ENCODE assay signal across 9 mouse cellular contexts in the genomic region with DNA sequence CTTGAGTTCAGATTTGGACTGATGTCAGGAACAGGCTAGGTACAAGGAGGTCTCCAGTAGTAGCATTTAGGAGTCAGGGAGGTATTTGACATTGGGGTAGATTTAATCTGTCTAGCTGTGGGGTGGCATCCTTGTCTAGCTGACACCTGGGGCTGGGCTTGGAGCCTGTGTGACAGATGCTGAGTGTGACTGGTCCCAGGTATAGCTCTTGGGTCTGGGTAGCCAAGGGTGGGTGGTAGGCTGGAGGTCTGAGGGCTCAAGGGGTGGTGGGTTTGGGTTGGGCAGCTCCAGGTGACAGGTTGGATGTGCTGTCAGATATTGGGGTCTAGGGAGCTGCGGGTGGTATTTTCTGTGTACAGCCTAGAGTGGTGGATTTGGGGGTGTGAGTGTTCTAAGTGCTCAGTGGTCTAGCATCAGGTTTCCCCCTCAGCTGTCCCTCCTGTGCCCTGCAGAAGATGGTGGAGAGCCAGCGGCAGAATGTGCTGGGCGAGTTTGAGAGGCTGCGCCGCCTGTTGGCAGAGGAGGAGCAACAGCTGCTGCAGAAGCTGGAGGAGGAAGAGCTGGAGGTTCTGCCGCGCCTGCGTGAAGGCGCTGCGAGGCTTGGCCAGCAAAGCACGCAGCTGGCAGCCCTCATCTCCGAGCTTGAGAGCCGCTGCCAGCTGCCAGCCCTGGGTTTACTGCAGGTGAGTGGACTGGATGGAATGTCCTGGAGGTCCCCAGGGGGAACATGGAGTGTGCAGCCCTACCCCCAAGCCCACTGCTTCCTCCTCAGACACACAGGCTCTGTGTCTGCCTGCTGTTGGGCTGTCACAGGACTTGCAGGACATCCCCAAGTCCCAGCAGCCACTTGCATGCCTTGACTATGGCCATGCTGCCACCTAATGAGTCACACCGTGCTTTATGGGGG. TPM values are rescaled to one million over a fixed set of nuclear protein-coding genes. Genes with fewer than 3 reads are reported as not detected.
DNase-seq lines count a peak whose midpoint lies in the region; ATAC-seq and TF ChIP-seq lines count a peak whose summit lies in the region.
"Had no signal": no experiment of that assay in that cellular context is flagged by ENCODE, and none has a peak within 500 bp of the region (broad histone marks: within the 10 kb centered on the region; RNA-seq: fewer than 3 reads in every experiment).

No protein-coding gene starts in this region.

- H3K4me1 ChIP-seq in hindbrain, embryonic 12.5 days: peaks cover 35% of the 10 kb centered on the region
- peaks cover 29% of the 10 kb centered on the region for H3K4me1 ChIP-seq in hindbrain, embryonic 16.5 days (ENCODE audit: control insufficient read depth, insufficient read depth, low read depth, low read length)
- H3K4me1 ChIP-seq in limb, embryonic 14.5 days (ENCODE audit: control insufficient read depth, insufficient read depth, low read length): peaks cover 15% of the 10 kb centered on the region

- no peak overlapping the region for H3K4me3 ChIP-seq in hindbrain, embryonic 12.5 days
- H3K4me3 ChIP-seq in hindbrain, embryonic 16.5 days (ENCODE audit: low read length): no peak overlapping the region
- H3K4me3 ChIP-seq in limb, embryonic 14.5 days (replicated peaks; ENCODE audit: low read length): no peak overlapping the region
- H3K4me3 ChIP-seq: midbrain, embryonic 12.5 days had no signal

- ATAC-seq in hindbrain, embryonic 12.5 days (ENCODE audit: low FRiP score): no peak
- ATAC-seq in hindbrain, embryonic 16.5 days: no peak; the same call in 1 of the 2 replicates
- ATAC-seq in hematopoietic stem cell, adult 5-6 weeks (replicated peaks in 1 of 2; ENCODE audit: insufficient read depth in 1 of 2, low FRiP score in 2 of 2, low TSS enrichment in 1 of 2, low read depth in 1 of 2, poor library complexity in 2 of 2, severe bottlenecking in 2 of 2): peak; percentile 29 to 36; a peak in 2 of 4 replicates
- ATAC-seq in limb, embryonic 14.5 days (ENCODE audit: low FRiP score, low read depth): peak; percentile 53
- ATAC-seq in neutrophil, adult 5-6 weeks (ENCODE audit: extremely low read depth, insufficient number of reproducible peaks, low FRiP score, poor library complexity, severe bottlenecking): peak; percentile 57

- 62% methylated on average over 14 of the region's 14 CpGs for WGBS in hindbrain, embryonic 12.5 days
- 51% methylated on average over 14 of the region's 14 CpGs for WGBS in hindbrain, embryonic 16.5 days
- 68% methylated on average over 13 of the region's 14 CpGs for WGBS in limb, embryonic 14.5 days

- H3K27ac ChIP-seq in hindbrain, embryonic 12.5 days: no peak overlapping the region
- H3K27ac ChIP-seq in hindbrain, embryonic 16.5 days (ENCODE audit: low read depth, low read length): no peak overlapping the region
- no peak overlapping the region for H3K27ac ChIP-seq in limb, embryonic 14.5 days (replicated peaks; ENCODE audit: low read depth, low read length)
- H3K27ac ChIP-seq: midbrain, embryonic 12.5 days had no signal

- TF ChIP-seq POLR2A in limb, embryonic 14.5 days (IDR thresholded peaks at IDR 0.05; ENCODE audit: borderline replicate concordance, extremely low read depth, insufficient read depth, insufficient read length): no peak

- DNase-seq in ES-CJ7 (ENCODE audit: low read depth, low spot score): peak; percentile 66
- DNase-seq in frontal cortex, adult 2 months (ENCODE audit: extremely low spot score in 1 of 2, low spot score in 1 of 2): peak; percentile 69 to 83
- DNase-seq in limb, embryonic 14.5 days (ENCODE audit: low spot score): peak; percentile 45
- DNase-seq in thymus, postnatal 14 days: peak; percentile 90

- H3K27me3 ChIP-seq in hindbrain, embryonic 12.5 days: no peaks in the 10 kb centered on the region
- no peaks in the 10 kb centered on the region for H3K27me3 ChIP-seq in hindbrain, embryonic 16.5 days (replicated peaks; ENCODE audit: control insufficient read depth, insufficient read depth, low read length)
- no peaks in the 10 kb centered on the region for H3K27me3 ChIP-seq in limb, embryonic 14.5 days (ENCODE audit: control insufficient read depth, insufficient read depth, low read length)
- H3K27me3 ChIP-seq: midbrain, embryonic 12.5 days had no signal

- H3K36me3 ChIP-seq in hindbrain, embryonic 12.5 days: peaks cover 45% of the 10 kb centered on the region
- peaks cover 25% of the 10 kb centered on the region for H3K36me3 ChIP-seq in hindbrain, embryonic 16.5 days (ENCODE audit: control insufficient read depth, insufficient read depth, low read length)
- H3K36me3 ChIP-seq in limb, embryonic 14.5 days (ENCODE audit: control insufficient read depth, insufficient read depth, low read length): peaks cover 54% of the 10 kb centered on the region

- H3K9ac ChIP-seq in hindbrain, embryonic 12.5 days: peak overlapping the region; percentile 35; the same call in 1 of the 2 replicates
- H3K9ac ChIP-seq in hindbrain, embryonic 16.5 days (ENCODE audit: low read depth, low read length): no peak overlapping the region
- no peak overlapping the region for H3K9ac ChIP-seq in limb, embryonic 14.5 days (ENCODE audit: low read depth, low read length, severe bottlenecking)
- H3K9ac ChIP-seq: midbrain, embryonic 12.5 days had no signal

- no peaks in the 10 kb centered on the region for H3K9me3 ChIP-seq in hindbrain, embryonic 12.5 days (replicated peaks)
- no peaks in the 10 kb centered on the region for H3K9me3 ChIP-seq in hindbrain, embryonic 16.5 days (ENCODE audit: control insufficient read depth, low read length)
- no peaks in the 10 kb centered on the region for H3K9me3 ChIP-seq in limb, embryonic 14.5 days (ENCODE audit: control insufficient read depth, low read length)
- H3K9me3 ChIP-seq: midbrain, embryonic 12.5 days had no signal

- no peak overlapping the region for H3K4me2 ChIP-seq in hindbrain, embryonic 12.5 days (replicated peaks)
- no peak overlapping the region for H3K4me2 ChIP-seq in hindbrain, embryonic 16.5 days (ENCODE audit: low read length)
- H3K4me2 ChIP-seq in limb, embryonic 14.5 days (replicated peaks; ENCODE audit: low read depth, low read length, severe bottlenecking): no peak overlapping the region
- H3K4me2 ChIP-seq: midbrain, embryonic 12.5 days had no signal

RNA-seq across cellular contexts. Expression of gene Trim11, which starts 3.9 kb away (rescaled TPM):
- polyA plus RNA-seq in hindbrain, embryonic 12.5 days (2016; fragmentation: Nextera tagmentation; extraction: Ambion mirVana): 19.3 and 19.5 TPM in 2 replicates
- 20.7 and 21.4 TPM in 2 replicates for polyA plus RNA-seq in hindbrain, embryonic 16.5 days (2015; fragmentation: Nextera tagmentation; extraction: Ambion mirVana)
- polyA plus RNA-seq in frontal cortex, adult 2 months (2012; rRNA removed): 26.2 and 28.4 TPM in 2 replicates
- total RNA-seq in hematopoietic stem cell, adult 5-6 weeks (2017): 21.0 and 27.6 TPM in 2 replicates
- polyA plus RNA-seq in limb, embryonic 14.5 days (2012; rRNA removed): 29.7 and 34.2 TPM in 2 replicates
- 21.4 and 21.5 TPM in 2 replicates for polyA plus RNA-seq in limb, embryonic 14.5 days (2014; fragmentation: Nextera tagmentation; extraction: Ambion mirVana)
- total RNA-seq in neutrophil, adult 5-6 weeks (2017): 106 and 107 TPM in 2 replicates

RNA-seq across cellular contexts. Expression of gene Hist3h2a, which starts 27.3 kb away (rescaled TPM):
- polyA plus RNA-seq in hindbrain, embryonic 12.5 days (2016; fragmentation: Nextera tagmentation; extraction: Ambion mirVana): 90.1 and 95.9 TPM in 2 replicates
- polyA plus RNA-seq in hindbrain, embryonic 16.5 days (2015; fragmentation: Nextera tagmentation; extraction: Ambion mirVana): 85.3 and 89.6 TPM in 2 replicates
- polyA plus RNA-seq in frontal cortex, adult 2 months (2012; rRNA removed): 54.3 and 57.7 TPM in 2 replicates
- 146 and 162 TPM in 2 replicates for total RNA-seq in hematopoietic stem cell, adult 5-6 weeks (2017)
- 28.2 and 33.2 TPM in 2 replicates for polyA plus RNA-seq in limb, embryonic 14.5 days (2012; rRNA removed)
- polyA plus RNA-seq in limb, embryonic 14.5 days (2014; fragmentation: Nextera tagmentation; extraction: Ambion mirVana): 25.4 and 26.0 TPM in 2 replicates
- total RNA-seq in neutrophil, adult 5-6 weeks (2017): 65.3 TPM in 2 replicates

RNA-seq across cellular contexts. Expression of gene Trim17, which starts 27.3 kb away (rescaled TPM):
- polyA plus RNA-seq in hindbrain, embryonic 12.5 days (2016; fragmentation: Nextera tagmentation; extraction: Ambion mirVana): 1.2 and 1.5 TPM in 2 replicates
- 1.1 and 1.8 TPM in 2 replicates for polyA plus RNA-seq in hindbrain, embryonic 16.5 days (2015; fragmentation: Nextera tagmentation; extraction: Ambion mirVana)
- 7.8 and 9.7 TPM in 2 replicates for polyA plus RNA-seq in frontal cortex, adult 2 months (2012; rRNA removed)
- total RNA-seq in hematopoietic stem cell, adult 5-6 weeks (2017): not detected in 2 replicates
- 0.87 and 1.3 TPM in 2 replicates for polyA plus RNA-seq in limb, embryonic 14.5 days (2012; rRNA removed)
- 1.2 and 1.3 TPM in 2 replicates for polyA plus RNA-seq in limb, embryonic 14.5 days (2014; fragmentation: Nextera tagmentation; extraction: Ambion mirVana)
- total RNA-seq in neutrophil, adult 5-6 weeks (2017): 0.12 and 0.35 TPM in 2 replicates

RNA-seq across cellular contexts. Expression of gene Hist3h2ba, which starts 33.1 kb away (rescaled TPM):
- polyA plus RNA-seq in hindbrain, embryonic 12.5 days (2016; fragmentation: Nextera tagmentation; extraction: Ambion mirVana): 149 and 154 TPM in 2 replicates
- polyA plus RNA-seq in hindbrain, embryonic 16.5 days (2015; fragmentation: Nextera tagmentation; extraction: Ambion mirVana): 249 and 250 TPM in 2 replicates
- 174 and 184 TPM in 2 replicates for polyA plus RNA-seq in frontal cortex, adult 2 months (2012; rRNA removed)
- total RNA-seq in hematopoietic stem cell, adult 5-6 weeks (2017): 2.0 and 4.1 TPM in 2 replicates
- polyA plus RNA-seq in limb, embryonic 14.5 days (2012; rRNA removed): 81.5 and 90.3 TPM in 2 replicates
- 14.6 and 19.3 TPM in 2 replicates for polyA plus RNA-seq in limb, embryonic 14.5 days (2014; fragmentation: Nextera tagmentation; extraction: Ambion mirVana)
- total RNA-seq in neutrophil, adult 5-6 weeks (2017): 3.7 and 8.1 TPM in 2 replicates

RNA-seq across cellular contexts. Expression of gene Rnf187, which starts 43.1 kb away (rescaled TPM):
- polyA plus RNA-seq in hindbrain, embryonic 12.5 days (2016; fragmentation: Nextera tagmentation; extraction: Ambion mirVana): 498 and 513 TPM in 2 replicates
- 563 and 570 TPM in 2 replicates for polyA plus RNA-seq in hindbrain, embryonic 16.5 days (2015; fragmentation: Nextera tagmentation; extraction: Ambion mirVana)
- 554 and 589 TPM in 2 replicates for polyA plus RNA-seq in frontal cortex, adult 2 months (2012; rRNA removed)
- 82.1 and 83.1 TPM in 2 replicates for total RNA-seq in hematopoietic stem cell, adult 5-6 weeks (2017)
- polyA plus RNA-seq in limb, embryonic 14.5 days (2012; rRNA removed): 248 and 327 TPM in 2 replicates
- polyA plus RNA-seq in limb, embryonic 14.5 days (2014; fragmentation: Nextera tagmentation; extraction: Ambion mirVana): 284 and 312 TPM in 2 replicates
- 60.8 and 72.2 TPM in 2 replicates for total RNA-seq in neutrophil, adult 5-6 weeks (2017)

Comparison
In these comparisons a context has a peak if more than half of its experiments do, and no peak if none do; other contexts are left out.
1. ATAC-seq: peak in hematopoietic stem cell, adult 5-6 weeks (2 of 2), limb, embryonic 14.5 days (single experiment) and neutrophil, adult 5-6 weeks (single experiment); none in hindbrain, embryonic 12.5 days (single experiment) and hindbrain, embryonic 16.5 days (single experiment).
2. Peak in every context shown above with its lines, with median percentiles within 50 percentile points of each other: DNase-seq.